Mouse (Mus musculus) cerebellum, postnatal 14 days (tissue): ENCODE results near the gene Olfr1167.
"Not testable (repeated sequence)": the region's sequence is repeated elsewhere in the genome, so short reads cannot be mapped to it uniquely, and the experiment has no call there.

Experiments
- DNase-seq, 2 experiments: peaks; one replicate each; pipeline ENCODE4 v3.0.0; 2021; ENCODE audit warnings: mixed read lengths in 2 of 2

Gene Olfr1167

GRCm38 (mm10) chr2:88155093-88155492 lies at the start of gene Olfr1167:
Gene Olfr1167, minus strand, starts transcription at chr2:88155193.
- DNase-seq = not testable (repeated sequence)

- no peak for DNase-seq
Measured at GRCm38 (mm10) chr2:88181580-88181979, 26.6 kb upstream of the Olfr1167 start, which contains the start of gene Olfr1168. Gene Olfr1168, plus strand, starts transcription at chr2:88181880.

- no peak for DNase-seq
Measured at GRCm38 (mm10) chr2:88128172-88128571, 26.8 kb downstream of the Olfr1167 start, which contains the start of gene Olfr1166. Gene Olfr1166, minus strand, starts transcription at chr2:88128272.
